Comparison of ENCODE assay signal across 7 mouse cellular contexts in genomic region chr11:57801766-57802510, GRCm38 (mm10). TPM values are rescaled to one million over a fixed set of nuclear protein-coding genes. Genes with fewer than 3 reads are reported as not detected.
DNase-seq lines count a peak whose midpoint lies in the region; ATAC-seq and TF ChIP-seq lines count a peak whose summit lies in the region.

No protein-coding gene starts in this region.

- TF ChIP-seq CTCF in gastrocnemius, adult 2 months (IDR thresholded peaks at IDR 0.05) = no peak
- no peak for TF ChIP-seq CTCF in stomach, postnatal 0 days (IDR thresholded peaks at IDR 0.05; ENCODE audit: low read depth)

- peak overlapping the region; percentile 86 for H3K27ac ChIP-seq in gastrocnemius, adult 2 months
- peak overlapping the region; percentile 76 for H3K27ac ChIP-seq in hindbrain, embryonic 16.5 days (ENCODE audit: low read depth, low read length)
- H3K27ac ChIP-seq in limb, embryonic 13.5 days = no peak overlapping the region
- peak overlapping the region; percentile 48 for H3K27ac ChIP-seq in midbrain, embryonic 16.5 days (ENCODE audit: low read length)
- peak overlapping the region; percentile 84 for H3K27ac ChIP-seq in stomach, postnatal 0 days (replicated peaks)

- no peaks in the 10 kb centered on the region for H3K27me3 ChIP-seq in hindbrain, embryonic 16.5 days (replicated peaks; ENCODE audit: control insufficient read depth, insufficient read depth, low read length)
- no peaks in the 10 kb centered on the region for H3K27me3 ChIP-seq in limb, embryonic 13.5 days
- H3K27me3 ChIP-seq in midbrain, embryonic 16.5 days (ENCODE audit: control insufficient read depth, insufficient read depth, low read depth, low read length) = no peaks in the 10 kb centered on the region
- H3K27me3 ChIP-seq in stomach, postnatal 0 days (ENCODE audit: control insufficient read depth, insufficient read depth, low read length) = no peaks in the 10 kb centered on the region

- under 1% methylated on average over 49 of the region's 85 CpGs for WGBS in hindbrain, embryonic 16.5 days
- WGBS in limb, embryonic 13.5 days = under 1% methylated on average over 83 of the region's 85 CpGs
- WGBS in midbrain, embryonic 16.5 days = under 1% methylated on average over 67 of the region's 85 CpGs
- WGBS in stomach, postnatal 0 days = under 1% methylated on average over 65 of the region's 85 CpGs

- no peaks in the 10 kb centered on the region for H3K9me3 ChIP-seq in hindbrain, embryonic 16.5 days (ENCODE audit: control insufficient read depth, low read length)
- H3K9me3 ChIP-seq in limb, embryonic 13.5 days = no peaks in the 10 kb centered on the region
- no peaks in the 10 kb centered on the region for H3K9me3 ChIP-seq in midbrain, embryonic 16.5 days (replicated peaks; ENCODE audit: control insufficient read depth, low read length, poor library complexity, severe bottlenecking)
- no peaks in the 10 kb centered on the region for H3K9me3 ChIP-seq in stomach, postnatal 0 days (ENCODE audit: control insufficient read depth, low read length)

- H3K4me1 ChIP-seq in hindbrain, embryonic 16.5 days (ENCODE audit: control insufficient read depth, insufficient read depth, low read depth, low read length) = peaks cover 17% of the 10 kb centered on the region
- H3K4me1 ChIP-seq in limb, embryonic 13.5 days = peaks cover 28% of the 10 kb centered on the region
- peaks cover 20% of the 10 kb centered on the region for H3K4me1 ChIP-seq in midbrain, embryonic 16.5 days (ENCODE audit: control insufficient read depth, insufficient read depth, low read length)
- 0 out of 2 replicates have a peak, but pooled peaks cover 3% of the 10 kb centered on the region for H3K4me1 ChIP-seq in stomach, postnatal 0 days (replicated peaks; ENCODE audit: control insufficient read depth, insufficient read depth)

- intact Hi-C loops in gastrocnemius, adult 2 months (cut with DNase I) = no loop called here

- peak overlapping the region; percentile 84 for H3K9ac ChIP-seq in hindbrain, embryonic 16.5 days (ENCODE audit: low read depth, low read length)
- peak overlapping the region; percentile 95 for H3K9ac ChIP-seq in limb, embryonic 13.5 days
- H3K9ac ChIP-seq in midbrain, embryonic 16.5 days (ENCODE audit: low read depth, low read length) = peak overlapping the region; percentile 90
- H3K9ac ChIP-seq in stomach, postnatal 0 days (ENCODE audit: low read length) = peak overlapping the region; percentile 89

- peak overlapping the region; percentile 95 for H3K4me2 ChIP-seq in hindbrain, embryonic 16.5 days (ENCODE audit: low read length)
- peak overlapping the region; percentile 98 for H3K4me2 ChIP-seq in limb, embryonic 13.5 days (replicated peaks)
- peak overlapping the region; percentile 99 for H3K4me2 ChIP-seq in midbrain, embryonic 16.5 days (ENCODE audit: low read length)
- H3K4me2 ChIP-seq in stomach, postnatal 0 days (replicated peaks; ENCODE audit: low read depth) = peak overlapping the region; percentile 93

- ATAC-seq in hindbrain, embryonic 16.5 days = no peak; the same call in none of the 2 replicates
- ATAC-seq in limb, embryonic 13.5 days (ENCODE audit: low FRiP score, low read depth) = peak; percentile 49; the same call in 1 of the 2 replicates
- peak; percentile 58 for ATAC-seq in midbrain, embryonic 16.5 days
- ATAC-seq in stomach, postnatal 0 days (ENCODE audit: low FRiP score, low TSS enrichment) = peak; percentile 43

- DNase-seq in T-cell, adult 2 months (ENCODE audit: low spot score) = peak; percentile 26
- DNase-seq in cerebellum, adult 8-10 months = peak; percentile 46
- DNase-seq in gastrocnemius, adult 2 months = peak; percentile 79
- DNase-seq in stomach, postnatal 0 days (ENCODE audit: low spot score) = peak; percentile 64

- no peak for TF ChIP-seq EP300 in stomach, postnatal 0 days (optimal IDR thresholded peaks at IDR 0.05)

- peak overlapping the region; percentile 86 for H3K4me3 ChIP-seq in gastrocnemius, adult 2 months
- H3K4me3 ChIP-seq in hindbrain, embryonic 16.5 days (ENCODE audit: low read length) = peak overlapping the region; percentile 89
- H3K4me3 ChIP-seq in limb, embryonic 13.5 days = peak overlapping the region; percentile 98
- peak overlapping the region; percentile 82 for H3K4me3 ChIP-seq in midbrain, embryonic 16.5 days (ENCODE audit: low read depth, low read length)
- H3K4me3 ChIP-seq in stomach, postnatal 0 days (ENCODE audit: low read depth, low read length) = peak overlapping the region; percentile 87

- H3K36me3 ChIP-seq in hindbrain, embryonic 16.5 days (ENCODE audit: control insufficient read depth, insufficient read depth, low read length) = no peaks in the 10 kb centered on the region
- peaks cover 8% of the 10 kb centered on the region; the same call in 1 of the 2 replicates for H3K36me3 ChIP-seq in limb, embryonic 13.5 days
- peaks cover 4% of the 10 kb centered on the region; the same call in 1 of the 2 replicates for H3K36me3 ChIP-seq in midbrain, embryonic 16.5 days (ENCODE audit: control insufficient read depth, insufficient read depth, low read length)
- no peaks in the 10 kb centered on the region for H3K36me3 ChIP-seq in stomach, postnatal 0 days (ENCODE audit: control insufficient read depth, insufficient read depth, low read length)

RNA-seq across cellular contexts. Expression of gene Sap30l, which starts 0.5 kb away (rescaled TPM):
- total RNA-seq in gastrocnemius, adult 2 months (2021) = 10 to 100 TPM; 46.5 to 47.6 TPM
- 5.3 TPM in 2 replicates for polyA plus RNA-seq in hindbrain, embryonic 16.5 days (2015; fragmentation: Nextera tagmentation; extraction: Ambion mirVana)
- 11.0 and 12.2 TPM in 2 replicates for polyA plus RNA-seq in limb, embryonic 13.5 days (2015; fragmentation: Nextera tagmentation; extraction: Ambion mirVana)
- polyA plus RNA-seq in midbrain, embryonic 16.5 days (2015; fragmentation: Nextera tagmentation; extraction: Ambion mirVana) = 5.6 and 5.9 TPM in 2 replicates
- 8.7 TPM in 2 replicates for polyA plus RNA-seq in stomach, postnatal 0 days (2015; fragmentation: Nextera tagmentation; extraction: Ambion mirVana)

RNA-seq across cellular contexts. Expression of gene Hand1, which starts 30.7 kb away (rescaled TPM):
- not detected for total RNA-seq in gastrocnemius, adult 2 months (2021)
- not detected in 2 replicates for polyA plus RNA-seq in hindbrain, embryonic 16.5 days (2015; fragmentation: Nextera tagmentation; extraction: Ambion mirVana)
- 2.7 and 3.1 TPM in 2 replicates for polyA plus RNA-seq in limb, embryonic 13.5 days (2015; fragmentation: Nextera tagmentation; extraction: Ambion mirVana)
- polyA plus RNA-seq in midbrain, embryonic 16.5 days (2015; fragmentation: Nextera tagmentation; extraction: Ambion mirVana) = not detected in 2 replicates
- polyA plus RNA-seq in stomach, postnatal 0 days (2015; fragmentation: Nextera tagmentation; extraction: Ambion mirVana) = 0.12 and 0.16 TPM in 2 replicates

Comparison
In these comparisons a context has a peak if more than half of its experiments do, and no peak if none do; other contexts are left out.
1. DNase-seq: peak in every context shown above with its lines; median percentile 79 in gastrocnemius, adult 2 months; 64 in stomach, postnatal 0 days; 46 in cerebellum, adult 8-10 months; 26 in T-cell, adult 2 months.